Mouse (Mus musculus) retina, embryonic 14.5 days (tissue): ENCODE measurements around the gene Ppfia4.

ENCODE experiments used
- DNase-seq: peaks from one replicate; pipeline ENCODE4 v3.0.0-alpha.2; 2015; ENCODE audit warnings: low spot score

The Ppfia4 gene

DNA sequence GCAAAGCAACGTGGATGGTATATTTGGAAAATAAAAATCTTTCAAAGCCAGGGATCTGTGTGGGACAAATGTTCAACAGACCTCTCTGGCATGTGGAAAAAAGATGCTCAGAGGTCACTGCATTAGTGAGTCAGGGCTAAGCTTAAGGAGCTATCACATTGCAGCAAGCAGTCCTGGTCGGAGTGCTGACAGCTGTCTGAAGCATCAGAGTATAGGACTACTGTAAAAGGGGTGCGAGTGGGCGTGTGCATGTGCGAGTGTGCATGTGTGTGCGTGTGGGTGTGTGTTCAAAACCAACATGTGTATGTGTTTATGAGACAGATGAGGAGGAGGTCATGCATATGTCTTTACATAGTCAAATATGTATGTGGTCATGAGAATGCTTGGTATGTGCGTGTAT lies 6.4 kb upstream of the Ppfia4 start:
- no peak for DNase-seq

DNA sequence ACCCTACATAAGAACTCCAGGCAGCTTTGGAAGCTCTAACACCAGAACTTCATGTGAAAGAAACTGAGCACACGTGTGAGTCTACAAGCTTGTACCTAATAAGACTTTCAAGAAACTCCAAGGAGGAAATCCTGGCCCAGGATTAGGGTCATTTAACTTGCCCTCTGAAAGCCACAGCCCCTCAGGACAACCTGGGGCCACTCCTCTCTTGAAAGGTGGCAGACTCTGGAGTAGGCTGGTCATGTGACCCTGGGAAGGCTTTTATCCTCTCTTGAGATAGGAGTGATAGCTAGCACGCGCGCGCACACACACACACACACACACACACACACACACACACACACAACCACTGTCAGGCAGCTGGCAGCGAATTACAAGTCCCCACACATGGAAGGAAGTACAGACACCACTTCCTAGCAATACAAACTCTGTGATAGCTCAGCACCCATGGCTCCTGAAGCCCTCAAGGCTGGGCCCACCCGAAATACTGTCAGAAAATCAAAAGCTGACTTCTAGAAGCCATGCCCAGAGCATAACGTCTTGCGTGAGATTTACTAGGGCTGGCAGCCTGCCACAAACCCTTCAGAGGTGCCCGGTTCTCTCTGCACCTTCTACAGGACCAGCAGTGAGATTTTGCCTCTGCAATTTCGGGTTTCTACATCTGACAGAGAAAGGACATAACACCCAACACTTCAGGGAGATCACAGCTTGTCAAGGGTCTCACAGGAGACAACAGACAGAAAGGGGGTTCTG lies 4.4 kb upstream of the Ppfia4 start:
- no peak for DNase-seq

DNA sequence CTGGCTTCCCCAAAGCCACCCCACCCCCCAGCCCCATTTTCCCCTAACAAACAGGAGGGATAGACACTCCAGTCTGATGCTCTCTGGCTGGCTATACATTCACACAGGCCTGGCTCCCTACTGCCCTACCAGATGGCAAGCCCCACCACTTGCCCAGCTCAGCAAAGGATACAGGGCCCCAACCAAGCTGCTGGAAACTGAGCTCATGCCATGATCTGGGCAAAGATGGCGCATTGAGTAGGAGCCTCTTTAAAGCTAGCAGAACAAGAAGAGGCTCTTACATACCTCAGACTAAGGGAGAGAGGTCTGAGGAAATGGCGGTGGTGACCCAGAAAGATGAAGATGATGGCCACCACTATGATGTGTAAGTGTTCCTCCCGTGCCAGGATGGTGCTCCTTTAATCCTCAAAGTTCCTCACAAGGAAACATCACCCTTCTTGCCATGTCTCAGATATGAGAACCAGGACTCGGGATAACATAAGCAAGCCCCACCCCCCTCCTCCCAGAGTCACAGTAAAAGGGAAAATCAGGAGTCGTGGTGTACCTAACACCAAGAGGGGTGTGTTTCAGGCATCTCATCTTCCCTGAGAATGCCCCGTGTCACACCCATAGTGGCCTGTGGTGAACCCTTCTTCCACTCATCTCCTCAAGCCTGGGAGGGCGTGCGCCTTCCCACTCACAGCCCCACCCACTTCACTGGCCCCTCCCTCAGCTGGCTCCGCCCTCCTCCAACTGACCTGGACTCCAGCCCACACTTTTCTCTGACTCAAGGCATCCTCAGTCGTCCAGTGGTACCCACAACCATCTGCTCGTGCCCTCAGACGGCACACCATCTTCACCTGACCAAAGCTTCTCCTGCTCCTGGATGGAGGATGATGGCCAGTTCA lies 3.4 kb upstream of the Ppfia4 start:
- DNase-seq: no peak

DNA sequence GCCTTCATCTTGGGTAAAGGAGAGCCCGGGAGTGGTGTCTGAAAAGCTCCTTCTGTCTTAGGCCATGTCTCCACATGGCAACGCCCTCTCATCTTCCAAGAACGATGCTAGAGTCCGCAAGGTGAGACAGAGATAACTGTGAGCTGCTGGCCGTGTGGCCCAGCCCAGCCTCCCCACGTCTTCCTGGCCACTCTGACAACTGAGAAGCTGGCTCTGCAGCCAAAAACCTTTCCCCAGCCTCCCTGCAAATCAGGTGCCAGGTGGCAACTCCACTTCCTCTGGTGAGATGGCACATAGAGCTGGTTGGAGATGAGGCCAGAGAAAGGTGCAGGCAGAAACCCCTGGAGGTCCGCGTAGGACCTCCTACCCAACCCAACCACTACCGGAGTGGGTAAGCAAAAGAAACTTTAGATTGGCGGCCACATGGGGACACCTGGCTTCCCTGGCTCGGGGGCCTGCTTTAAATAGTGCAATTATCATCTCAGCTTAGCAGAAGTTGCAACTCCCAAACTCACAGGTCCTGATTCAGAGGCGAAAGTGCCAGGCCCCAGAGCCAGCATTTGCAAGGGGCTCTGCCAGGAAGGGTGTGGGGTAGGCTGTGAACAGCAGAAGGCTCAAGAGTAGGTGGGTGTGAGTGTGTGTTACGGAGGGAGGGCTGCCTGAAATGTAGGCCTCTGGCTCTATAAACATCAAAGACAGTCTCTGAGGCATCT lies 2.6 kb upstream of the Ppfia4 start:
- no peak for DNase-seq

DNA sequence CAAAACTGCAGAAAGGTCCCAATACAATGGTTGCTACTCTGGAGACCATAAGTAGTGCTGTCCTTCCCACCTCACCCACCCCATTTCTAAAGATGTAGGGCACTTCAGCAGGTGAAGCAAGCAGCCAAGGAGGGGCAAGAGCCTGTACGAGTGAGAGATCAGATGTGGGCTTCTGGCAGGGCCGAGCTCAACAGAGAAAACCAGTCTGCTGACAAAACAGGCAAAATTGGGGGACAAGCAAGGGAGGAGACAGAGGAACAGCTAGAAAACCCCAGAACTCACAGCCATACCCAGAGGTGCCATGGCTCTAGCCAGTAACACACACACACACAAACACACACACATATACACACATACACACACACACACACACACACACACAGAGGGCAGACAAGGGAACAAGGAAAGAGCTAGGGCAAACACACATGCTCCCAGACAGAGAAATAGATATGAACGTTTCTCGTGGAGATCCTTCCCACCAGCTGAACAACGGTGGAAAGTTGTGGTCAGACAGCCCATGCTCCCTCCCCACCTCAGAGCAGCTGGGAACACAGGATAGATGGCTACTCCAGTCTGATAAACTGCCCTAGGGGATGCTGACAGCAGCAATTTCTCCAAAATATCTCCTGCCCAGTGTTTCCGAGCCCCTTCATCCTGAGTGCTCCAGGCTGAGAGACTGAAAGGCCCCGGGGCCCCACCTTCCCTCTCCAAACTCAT lies 1.5 kb upstream of the Ppfia4 start:
- DNase-seq: no peak

DNA sequence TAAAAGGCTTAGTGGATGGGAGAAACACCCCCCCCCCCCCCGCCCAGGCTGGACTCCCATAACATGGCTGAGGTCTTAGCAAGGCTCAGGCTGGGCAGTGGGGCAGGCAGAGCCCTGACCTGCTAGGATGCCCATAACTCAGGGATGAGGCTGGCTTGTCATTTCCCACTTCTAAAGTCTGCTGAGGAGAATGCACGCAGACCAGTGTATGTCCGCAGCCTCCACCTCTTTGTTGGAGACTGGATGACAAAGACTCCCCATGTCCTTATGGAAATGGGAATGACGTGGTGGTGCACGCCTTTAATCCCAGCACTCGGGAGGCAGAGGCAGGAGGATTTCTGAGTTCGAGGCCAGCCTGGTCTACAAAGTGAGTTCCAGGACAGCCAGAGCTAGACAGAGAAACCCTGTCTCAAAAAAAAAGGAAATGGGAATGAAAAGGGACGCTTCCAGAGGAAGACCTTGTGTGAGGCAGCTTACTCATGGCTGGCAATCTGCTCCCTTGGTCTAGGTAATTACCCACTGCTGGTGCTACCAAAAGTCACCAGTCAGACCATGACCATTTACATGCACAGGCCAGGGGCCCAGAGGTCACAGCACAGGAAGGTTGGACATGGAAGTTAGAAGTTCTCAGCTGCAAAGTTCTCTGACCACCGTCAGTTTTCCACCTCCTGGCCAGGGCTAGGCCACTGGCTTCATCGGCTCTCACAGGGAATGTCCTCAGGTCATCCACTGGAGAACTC lies 813 bp upstream of the Ppfia4 start:
- no peak for DNase-seq

DNA sequence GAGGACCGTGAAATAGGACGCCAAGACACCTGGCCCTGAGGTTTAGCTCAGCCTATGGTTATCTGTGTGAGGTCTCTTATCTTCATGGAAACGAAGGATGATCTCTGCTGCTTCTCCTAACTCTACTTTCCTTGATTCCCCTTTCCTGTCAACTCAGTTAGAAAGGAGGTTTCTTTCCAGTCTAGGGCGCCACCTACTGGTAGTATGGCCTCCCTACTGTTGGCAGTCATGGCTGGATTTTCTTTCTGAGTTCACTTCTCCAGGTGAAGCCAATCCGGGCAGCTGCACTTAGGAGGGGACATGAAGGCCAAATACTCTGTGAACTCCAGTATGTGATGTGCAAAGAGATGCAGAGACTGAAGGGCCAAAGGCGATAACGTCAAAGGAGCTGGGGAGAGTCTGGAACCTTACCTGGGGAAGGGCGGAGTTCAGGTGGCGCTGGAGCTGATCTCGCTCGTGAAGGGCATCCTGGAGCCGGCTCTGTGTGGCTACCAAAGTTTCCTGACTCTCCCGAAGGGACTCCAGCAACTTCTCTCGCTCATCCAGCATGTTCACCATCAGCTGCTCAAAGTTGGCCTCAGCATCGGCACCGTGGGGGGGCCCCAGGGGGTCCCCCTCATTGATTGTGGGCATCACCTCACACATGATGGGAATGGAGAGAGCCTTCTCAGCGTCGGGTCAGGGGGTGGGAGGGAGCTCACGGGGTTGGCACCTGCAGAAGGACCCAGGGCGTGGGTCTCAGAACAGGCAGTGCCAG lies 671 bp downstream of the Ppfia4 start:
- DNase-seq: peak; percentile 94

DNA sequence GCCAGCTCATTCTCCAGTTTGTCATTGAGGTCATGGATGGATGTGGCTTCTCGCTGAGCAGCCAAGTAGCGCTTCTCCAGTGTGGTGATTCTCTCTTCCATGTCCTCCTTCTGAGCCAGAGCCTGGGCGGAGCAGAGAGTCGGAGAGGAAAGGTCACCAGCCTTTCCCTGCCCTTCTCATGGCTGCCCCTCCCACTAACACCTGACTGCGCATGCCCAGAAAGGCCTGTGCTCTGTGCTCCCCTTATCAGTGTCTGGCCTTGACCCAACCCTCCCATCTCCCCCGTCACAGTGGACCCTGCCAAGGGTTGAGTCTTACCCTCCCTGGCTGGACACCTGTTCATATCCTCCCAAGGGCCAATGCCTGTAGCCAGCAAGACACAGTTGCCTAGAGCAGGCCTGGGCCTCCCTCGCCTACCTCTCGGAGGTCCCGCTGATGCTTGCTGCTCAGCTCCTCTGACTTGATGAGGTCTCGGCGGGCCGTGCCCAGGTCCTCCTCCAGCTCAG lies 5.8 kb downstream of the Ppfia4 start:
- DNase-seq: no peak

DNA sequence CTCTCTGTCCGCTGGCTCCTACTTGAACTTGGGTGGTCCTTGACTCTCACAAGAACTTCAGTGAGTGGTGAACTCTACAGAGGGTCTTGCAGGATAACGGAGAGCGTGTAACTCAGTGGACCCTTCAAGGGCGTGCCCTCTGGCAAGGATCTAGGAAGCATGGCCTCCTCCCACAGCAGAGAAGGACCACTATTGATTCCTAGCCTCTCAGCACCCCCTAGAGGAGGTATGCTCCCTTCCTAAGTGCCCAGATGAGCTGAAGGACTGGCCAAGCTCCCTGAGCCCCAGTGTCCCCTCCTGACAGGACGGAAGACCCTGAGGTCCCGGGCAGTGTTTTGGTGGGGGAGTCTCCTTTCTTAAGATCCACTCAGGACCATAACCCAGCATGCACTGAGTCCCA lies 10.1 kb downstream of the Ppfia4 start:
- peak; percentile 35 for DNase-seq

DNA sequence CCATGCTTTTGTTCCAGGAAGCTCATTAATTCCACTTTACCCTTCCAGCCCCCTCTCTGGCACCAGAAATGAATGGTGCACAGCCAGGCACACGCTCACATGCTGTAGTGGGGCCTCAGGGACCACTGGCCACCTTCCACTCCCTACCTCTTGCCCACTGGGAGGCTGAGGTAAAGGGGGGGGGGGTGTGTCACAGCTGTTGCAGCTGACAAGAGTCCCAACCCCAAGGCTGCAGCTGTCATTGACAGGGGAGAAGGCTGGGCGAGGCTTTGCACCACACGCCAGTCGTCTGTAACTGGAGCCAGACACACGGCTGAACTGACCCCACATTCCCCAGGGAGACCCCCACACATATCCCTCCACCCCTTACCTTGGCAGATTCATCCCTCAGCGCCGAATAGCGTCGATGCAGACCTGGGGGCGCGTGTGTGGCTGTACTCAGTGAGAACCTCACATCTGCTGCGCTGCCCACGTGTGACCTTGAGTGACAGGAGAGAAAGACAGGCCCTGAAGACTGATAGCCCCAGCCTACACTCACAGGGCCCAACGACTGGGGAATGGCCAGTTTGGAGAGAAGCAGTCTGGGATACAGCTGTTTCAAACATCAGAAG lies 11.9 kb downstream of the Ppfia4 start:
- peak; percentile 21 for DNase-seq

DNA sequence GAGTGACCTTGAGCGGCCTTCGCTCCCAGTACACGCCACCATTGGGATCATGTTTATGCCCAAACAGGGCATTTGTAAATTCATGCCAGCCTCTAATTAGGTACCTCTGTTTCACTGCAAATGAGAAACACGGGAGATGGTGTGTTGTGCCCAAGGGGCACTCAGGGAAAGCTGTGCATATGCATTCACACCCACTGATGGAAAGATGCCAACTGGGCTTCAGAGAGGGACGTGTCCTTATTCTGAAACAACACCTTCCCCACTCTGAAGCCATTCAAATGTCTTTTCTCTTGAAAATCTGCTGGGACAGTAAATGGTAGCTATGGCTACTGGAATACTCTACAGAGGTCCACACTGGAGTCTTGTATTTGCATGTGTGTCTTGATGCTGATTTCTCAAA lies 14.5 kb downstream of the Ppfia4 start:
- no peak for DNase-seq

DNA sequence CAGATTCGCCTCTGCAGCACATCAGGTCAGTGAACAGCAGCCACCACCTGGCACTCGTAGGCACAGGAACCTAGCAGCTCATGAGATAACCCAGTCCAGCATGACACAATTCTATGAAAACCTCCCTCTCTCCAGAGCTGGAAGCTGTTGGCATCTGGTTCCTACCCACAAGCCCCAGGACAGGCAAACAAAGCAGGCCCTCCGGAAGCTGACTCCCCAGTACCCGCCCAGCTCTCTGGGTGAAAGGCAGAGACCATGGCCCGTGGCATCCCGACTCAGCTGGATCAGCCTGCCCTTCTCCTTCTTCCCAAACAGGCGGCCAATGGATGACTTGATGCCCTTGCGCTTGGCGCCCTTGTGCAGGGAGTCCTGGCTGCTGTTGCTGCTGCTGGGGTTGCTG lies 16.4 kb downstream of the Ppfia4 start:
- DNase-seq: no peak

DNA sequence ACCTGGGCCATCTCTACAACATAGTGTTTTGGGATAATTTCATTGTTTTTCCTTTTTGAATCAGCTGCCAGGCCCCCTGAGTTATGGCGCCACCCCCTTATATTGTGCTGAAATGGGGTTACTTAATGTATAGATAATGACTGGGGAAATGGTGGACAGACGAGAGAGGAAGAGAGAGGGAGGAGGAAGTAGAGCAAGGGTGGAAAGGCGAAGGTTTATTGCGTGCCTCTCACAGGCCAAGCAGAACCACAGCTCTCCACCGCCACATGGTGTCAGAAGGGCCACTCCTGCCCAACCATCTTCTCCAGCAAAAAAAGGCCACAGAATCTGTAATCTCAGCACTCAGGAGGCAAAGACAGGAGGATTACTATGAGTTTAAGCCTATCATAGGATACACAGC lies 17.5 kb downstream of the Ppfia4 start:
- no peak for DNase-seq

DNA sequence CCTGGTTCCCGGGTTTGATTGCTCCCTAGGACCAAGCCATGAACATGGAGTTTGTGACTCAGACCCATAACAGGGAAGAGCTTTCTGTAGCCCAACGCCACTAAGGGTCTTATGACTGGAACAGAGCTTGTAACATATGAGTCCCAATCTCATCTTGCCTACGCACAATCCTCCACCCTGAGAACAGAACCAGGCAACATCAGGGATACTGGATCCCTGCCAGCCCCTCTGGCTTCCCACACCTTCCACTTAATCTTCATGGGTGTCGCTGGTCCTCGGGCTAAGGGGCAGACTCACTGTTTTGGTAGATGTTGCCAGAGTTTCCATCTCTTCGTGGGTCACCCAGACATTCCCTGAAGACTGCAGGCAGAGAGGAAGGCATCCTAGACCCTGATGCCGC lies 21.0 kb downstream of the Ppfia4 start:
- DNase-seq: no peak

DNA sequence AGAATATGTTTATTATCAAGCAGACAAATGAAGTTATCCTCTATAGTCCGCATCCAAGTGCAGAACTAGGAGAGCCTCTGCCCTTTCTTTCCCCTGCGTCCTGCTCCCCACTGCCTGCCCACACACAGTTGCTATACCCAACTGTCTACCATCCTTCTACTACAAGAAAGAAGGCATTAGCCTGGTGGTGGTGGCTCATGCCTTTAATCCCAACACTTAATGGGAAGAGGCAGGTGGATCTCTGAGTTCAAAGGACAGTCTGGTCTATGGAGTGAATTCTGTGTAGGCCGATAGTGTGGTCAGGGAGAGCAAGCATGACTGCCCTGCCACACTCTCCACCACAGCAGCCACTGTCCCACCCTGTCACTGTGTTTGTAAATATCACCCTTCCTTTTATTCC lies 22.0 kb downstream of the Ppfia4 start:
- no peak for DNase-seq

DNA sequence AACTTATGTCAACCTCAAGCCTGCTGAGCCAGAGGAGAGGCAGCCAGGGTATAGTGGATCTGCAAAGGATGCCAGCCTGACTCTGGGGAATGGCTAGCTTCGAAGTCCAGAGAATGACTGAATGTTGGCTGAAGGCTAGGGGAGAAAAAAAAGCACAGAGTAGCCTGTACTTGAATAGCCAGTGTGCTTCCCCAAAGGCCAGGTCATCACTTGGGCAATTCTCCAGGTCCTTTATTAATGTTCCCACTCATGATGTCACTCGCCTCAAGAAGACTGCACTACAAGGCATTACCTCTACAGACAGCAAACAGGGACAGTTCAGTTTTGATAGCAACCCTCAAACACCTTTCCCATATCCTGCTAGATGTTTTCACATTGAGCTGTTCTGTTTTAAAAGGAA lies 22.4 kb downstream of the Ppfia4 start:
- no peak for DNase-seq

DNA sequence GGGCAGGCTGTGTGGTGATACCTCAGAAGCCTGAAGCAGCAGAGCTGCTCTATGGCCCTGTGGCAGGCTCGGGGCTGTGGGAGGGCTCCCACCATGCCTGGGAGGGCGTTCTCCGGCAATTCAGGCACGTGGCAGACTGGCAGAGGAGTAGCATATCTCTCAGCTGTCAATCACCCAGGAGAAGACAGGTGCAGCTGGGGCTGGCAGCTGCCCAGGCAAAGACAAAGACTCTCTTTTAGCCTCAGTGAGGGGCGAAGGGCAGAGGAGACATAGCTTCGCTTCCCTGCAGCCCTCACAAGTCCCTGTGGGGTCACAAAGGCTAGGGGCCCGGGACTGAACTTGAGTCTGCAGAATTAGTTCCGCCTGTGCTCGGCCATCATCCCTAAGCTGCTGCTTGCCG lies 25.3 kb downstream of the Ppfia4 start:
- no peak for DNase-seq

DNA sequence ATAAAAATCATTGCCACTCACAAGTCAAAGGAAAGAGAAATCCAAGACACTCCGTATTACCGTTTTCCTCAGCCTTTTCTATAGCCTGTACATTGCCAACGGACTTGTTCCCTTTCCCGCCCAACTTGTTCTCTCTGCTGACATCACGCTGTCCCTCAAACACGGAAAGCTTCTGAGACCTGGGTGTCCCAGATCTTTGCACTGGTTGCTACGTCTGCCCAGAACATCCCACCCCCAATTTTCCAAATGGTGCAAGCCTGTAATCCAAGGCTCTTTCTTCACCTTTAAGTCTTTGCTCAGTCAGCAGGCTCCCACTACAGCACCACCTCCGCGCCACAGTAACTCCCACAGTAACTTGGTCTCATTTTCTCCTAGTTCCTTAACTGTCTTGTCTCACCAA lies 27.8 kb downstream of the Ppfia4 start:
- DNase-seq: no peak

DNA sequence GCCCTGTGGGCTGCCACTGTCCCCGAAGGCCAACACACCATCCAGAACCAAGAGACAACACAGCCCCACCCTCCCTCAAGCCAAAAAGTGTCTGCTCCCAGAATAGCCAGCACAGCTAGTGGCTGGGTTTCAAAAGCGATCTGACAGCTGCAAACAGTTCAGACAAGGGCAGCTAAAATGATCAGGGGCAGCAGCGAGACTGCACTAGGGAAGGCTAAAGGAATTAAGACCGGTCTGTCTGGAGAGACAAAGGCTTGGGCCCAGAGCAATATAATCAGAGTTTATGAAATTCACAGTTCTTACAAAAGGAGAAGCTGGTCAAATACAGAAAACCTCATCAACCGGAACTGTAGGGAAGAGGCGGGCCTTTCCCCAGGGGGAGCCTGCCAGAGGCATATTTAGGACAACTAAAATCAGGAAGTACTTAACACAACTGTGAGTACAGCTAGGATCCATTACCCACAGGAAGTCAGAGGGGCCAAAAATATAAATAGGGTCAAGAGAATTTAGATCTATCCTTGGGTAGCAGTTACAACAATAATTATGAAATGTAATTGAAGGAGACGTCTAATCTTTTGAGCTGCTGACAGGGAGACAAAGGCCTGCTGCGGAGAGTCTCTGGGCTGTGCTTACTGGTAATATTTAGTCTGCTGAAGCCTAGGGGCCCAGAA lies 30.0 kb downstream of the Ppfia4 start:
- DNase-seq: peak; percentile 63
